Mouse (Mus musculus) midbrain, embryonic 16.5 days (tissue): ENCODE measurements around the gene Zfp568. TPM values are rescaled to one million over a fixed set of nuclear protein-coding genes. Genes with fewer than 3 reads are reported as not detected.
A peak's percentile ranks its signal among the peaks of the same experiment; 100 is the strongest.

Experiments used
- ATAC-seq: fragments of 200-750 bp; cut with Nextera tagmentation; 2 replicates; pipeline ENCODE4 v1.8.0; 2017; ENCODE audit warnings: moderate TSS enrichment
- H3K27ac ChIP-seq: fragments of 300-500 bp; sonication (generic); 2 replicates; pipeline ENCODE4 v1.5.1; 2014; ENCODE audit warnings: mild to moderate bottlenecking, low read length, mixed read lengths
- H3K27me3 ChIP-seq: fragments of 300-500 bp; sonication (generic); 2 replicates; pipeline ENCODE4 v1.6.1; 2014; ENCODE audit warnings: low read depth, low read length, mixed read lengths; ENCODE audit not compliant: control insufficient read depth, insufficient read depth
- H3K36me3 ChIP-seq: fragments of 300-500 bp; sonication (generic); 2 replicates; pipeline ENCODE4 v1.6.1; 2014; ENCODE audit warnings: mild to moderate bottlenecking, low read length, moderate library complexity, mixed read lengths; ENCODE audit not compliant: control insufficient read depth, insufficient read depth
- H3K4me1 ChIP-seq: fragments of 300-500 bp; sonication (generic); 2 replicates; pipeline ENCODE4 v1.6.1; 2014; ENCODE audit warnings: mild to moderate bottlenecking, low read length, mixed read lengths; ENCODE audit not compliant: control insufficient read depth, insufficient read depth
- H3K4me2 ChIP-seq: fragments of 300-500 bp; sonication (generic); 2 replicates; pipeline ENCODE4 v1.6.1; 2014; ENCODE audit warnings: mild to moderate bottlenecking, low read length, mixed read lengths
- H3K4me3 ChIP-seq: fragments of 300-500 bp; sonication (generic); 2 replicates; pipeline ENCODE4 v1.5.1; 2014; ENCODE audit warnings: low read depth, mild to moderate bottlenecking, low read length, moderate library complexity, mixed read lengths
- H3K9ac ChIP-seq: fragments of 300-500 bp; sonication (generic); 2 replicates; pipeline ENCODE4 v1.6.1; 2014; ENCODE audit warnings: low read depth, low read length, mixed read lengths
- H3K9me3 ChIP-seq: fragments of 300-500 bp; sonication (generic); replicated peaks from 2 replicates; pipeline ENCODE4 v1.6.1; 2014; ENCODE audit warnings: mild to moderate bottlenecking, low read length, mixed read lengths; ENCODE audit not compliant: control insufficient read depth, poor library complexity, severe bottlenecking
- WGBS: fragments of 180-500 bp; shearing (Covaris S2); extraction: QIAGEN DNeasy Blood & Tissue Kit; methylation state at CpG from one replicate; pipeline ENCODE4 v1.1.7; 2014; 5-methylcytosine and 5-hydroxymethylcytosine counted together
- polyA plus RNA-seq: library from polyadenylated mRNA; unstranded; fragments of >200 nt; fragmentation: Nextera tagmentation; extraction: Ambion mirVana; gene quantifications from 2 replicates; pipeline ENCODE4 v1.2.1, GENCODE M21; 2015

Zfp568 gene
- 3.4 and 4.3 TPM in 2 replicates for polyA plus RNA-seq

GRCm38 (mm10) chr7:29983690-29984380, at the start of gene Zfp568:
Gene Zfp568 (plus strand): TSS chr7:29983955.
- under 1% methylated on average over 62 of the region's 62 CpGs for WGBS
- H3K4me1 ChIP-seq: peaks cover 17% of the 10 kb centered on the region
- peaks cover 5% of the 10 kb centered on the region for H3K36me3 ChIP-seq
- no peaks in the 10 kb centered on the region for H3K9me3 ChIP-seq
- ATAC-seq: peak; percentile 96
- peak within 1 kb of the TSS; percentile 78 for H3K4me2 ChIP-seq
- no peaks in the 10 kb centered on the region for H3K27me3 ChIP-seq
- H3K9ac ChIP-seq: peak within 1 kb of the TSS; percentile 88
- peak within 1 kb of the TSS; percentile 89 for H3K27ac ChIP-seq
- H3K4me3 ChIP-seq: peak within 1 kb of the TSS; percentile 94

DNA sequence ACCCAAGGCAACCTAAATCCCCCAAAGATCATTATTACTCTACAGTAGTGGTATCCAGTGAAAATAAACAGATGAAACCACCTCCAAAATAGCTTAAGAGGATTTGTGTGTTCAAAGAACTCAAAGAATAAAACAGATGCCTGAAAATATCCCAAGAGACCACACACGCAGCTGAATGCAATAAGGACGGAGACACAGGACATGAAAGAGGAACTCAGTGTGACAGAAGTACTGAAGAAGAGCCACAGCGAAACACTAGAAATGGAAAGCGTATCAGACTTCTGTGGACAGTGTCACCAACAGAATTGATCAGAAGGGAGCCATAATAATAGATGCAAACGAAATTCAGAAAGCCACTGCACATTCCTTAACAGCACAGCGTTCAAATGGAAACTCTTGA, 44.9 kb upstream of the Zfp568 start:
- no peak for ATAC-seq
- 63% methylated on average over 6 of the region's 6 CpGs for WGBS
- no peak overlapping the region for H3K4me2 ChIP-seq
- H3K36me3 ChIP-seq: peaks cover 44% of the 10 kb centered on the region
- no peak overlapping the region for H3K4me3 ChIP-seq
- H3K9me3 ChIP-seq: no peaks in the 10 kb centered on the region
- H3K27ac ChIP-seq: no peak overlapping the region
- H3K27me3 ChIP-seq: no peaks in the 10 kb centered on the region
- no peaks in the 10 kb centered on the region for H3K4me1 ChIP-seq
- no peak overlapping the region for H3K9ac ChIP-seq

- Histone ChIP-seq H3K4me2 (no peak overlapping the region), H3K4me3 (no peak overlapping the region), H3K27me3 (no peaks in the 10 kb centered on the region), H3K27ac (no peak overlapping the region), H3K9ac (no peak overlapping the region), H3K4me1 (no peaks in the 10 kb centered on the region), H3K9me3 (no peaks in the 10 kb centered on the region), H3K36me3 (peaks cover 25% of the 10 kb centered on the region)
- WGBS: 94% methylated on average over 11 of the region's 11 CpGs
- ATAC-seq: no peak
Observed at GRCm38 (mm10) chr7:29941027-29941426, 42.7 kb upstream of the Zfp568 start.

DNA sequence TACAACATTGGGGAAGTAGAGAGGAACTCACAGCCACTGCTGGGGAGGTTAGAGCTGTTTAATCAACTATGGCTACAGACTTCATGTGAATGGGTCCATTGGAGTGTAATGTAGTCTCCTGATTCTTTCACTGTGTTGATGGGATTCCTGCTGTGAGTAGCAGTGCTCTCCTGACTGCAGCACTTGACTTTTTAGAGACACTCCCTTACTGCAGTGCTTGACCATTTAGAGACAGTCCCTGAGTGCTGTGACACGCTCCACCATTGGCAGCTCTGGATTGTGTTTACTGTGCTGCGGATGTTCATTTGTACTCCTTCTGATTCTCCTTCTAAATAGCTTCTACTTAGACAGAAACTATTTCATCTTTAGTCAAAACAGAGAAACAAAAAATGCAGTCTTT, 41.0 kb upstream of the Zfp568 start:
- ATAC-seq: no peak
- no peak overlapping the region for H3K9ac ChIP-seq

DNA sequence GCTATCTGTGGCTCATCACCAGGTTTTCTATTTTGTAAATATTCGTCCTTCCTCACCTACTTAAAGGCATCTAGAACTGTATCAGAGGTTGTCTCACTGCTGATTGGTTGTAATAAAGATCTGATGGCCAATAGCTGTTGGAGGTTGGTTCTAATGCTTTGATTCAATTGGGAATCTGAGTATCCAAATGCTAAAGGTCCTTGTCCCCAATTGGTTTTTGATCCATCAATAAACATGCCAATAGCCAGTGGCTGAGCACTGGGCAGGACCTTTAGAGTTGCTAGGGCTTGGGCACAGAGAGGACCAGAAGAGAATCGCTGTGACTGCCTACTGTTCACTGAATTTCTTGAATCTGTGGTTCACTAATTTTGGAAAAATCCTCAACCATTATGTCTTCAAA, 40.0 kb upstream of the Zfp568 start:
- Histone ChIP-seq H3K27me3 (no peaks in the 10 kb centered on the region), H3K4me3 (no peak overlapping the region), H3K36me3 (peaks cover 14% of the 10 kb centered on the region), H3K9me3 (no peaks in the 10 kb centered on the region), H3K27ac (no peak overlapping the region), H3K9ac (no peak overlapping the region), H3K4me1 (no peaks in the 10 kb centered on the region), H3K4me2 (no peak overlapping the region)
- no peak for ATAC-seq
- WGBS: 69% methylated on average over 2 of the region's 2 CpGs

More for the DNA sequence above, 41.0 kb upstream of the Zfp568 start:
- no peaks in the 10 kb centered on the region for H3K27me3 ChIP-seq
- no peaks in the 10 kb centered on the region for H3K4me1 ChIP-seq
- peaks cover 14% of the 10 kb centered on the region for H3K36me3 ChIP-seq
- H3K27ac ChIP-seq: no peak overlapping the region
- 45% methylated on average over 2 of the region's 2 CpGs for WGBS
- H3K4me3 ChIP-seq: no peak overlapping the region
- no peaks in the 10 kb centered on the region for H3K9me3 ChIP-seq
- no peak overlapping the region for H3K4me2 ChIP-seq

DNA sequence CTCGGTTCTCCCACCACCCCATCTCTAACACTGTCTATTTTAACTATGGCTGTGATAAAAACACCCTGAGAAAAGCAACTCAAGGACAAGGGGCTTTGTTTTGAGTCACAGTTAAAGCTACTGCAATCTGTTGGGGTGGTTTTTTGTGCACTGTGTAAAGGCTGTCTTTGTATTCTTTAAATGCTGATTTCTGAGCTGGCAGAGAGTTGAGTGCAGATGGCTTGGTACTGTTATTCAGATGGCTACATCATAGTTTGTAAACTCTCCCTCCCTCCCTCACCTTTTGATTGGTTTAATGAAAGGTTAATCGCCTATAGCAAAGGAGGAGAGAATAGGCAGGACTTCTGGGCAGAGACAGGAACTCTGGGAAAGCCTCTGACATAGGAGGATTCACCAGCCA, 39.6 kb upstream of the Zfp568 start:
- Histone ChIP-seq H3K4me1 (no peaks in the 10 kb centered on the region), H3K9me3 (no peaks in the 10 kb centered on the region), H3K4me2 (no peak overlapping the region), H3K27ac (no peak overlapping the region), H3K4me3 (no peak overlapping the region), H3K36me3 (peaks cover 16% of the 10 kb centered on the region), H3K27me3 (no peaks in the 10 kb centered on the region), H3K9ac (no peak overlapping the region)
- WGBS: 69% methylated on average over 2 of the region's 2 CpGs
- no peak for ATAC-seq

GRCm38 (mm10) chr7:29953086-29953485, 30.7 kb upstream of the Zfp568 start:
- Histone ChIP-seq H3K9me3 (no peaks in the 10 kb centered on the region), H3K4me2 (peak overlapping the region; percentile 73), H3K4me1 (peaks cover 9% of the 10 kb centered on the region), H3K9ac (peak overlapping the region; percentile 97), H3K36me3 (peaks cover 5% of the 10 kb centered on the region; the same call in 1 of the 2 replicates), H3K4me3 (peak overlapping the region; percentile 90), H3K27ac (peak overlapping the region; percentile 96), H3K27me3 (no peaks in the 10 kb centered on the region)
- WGBS: 36% methylated on average over 10 of the region's 10 CpGs
- ATAC-seq: no peak

DNA sequence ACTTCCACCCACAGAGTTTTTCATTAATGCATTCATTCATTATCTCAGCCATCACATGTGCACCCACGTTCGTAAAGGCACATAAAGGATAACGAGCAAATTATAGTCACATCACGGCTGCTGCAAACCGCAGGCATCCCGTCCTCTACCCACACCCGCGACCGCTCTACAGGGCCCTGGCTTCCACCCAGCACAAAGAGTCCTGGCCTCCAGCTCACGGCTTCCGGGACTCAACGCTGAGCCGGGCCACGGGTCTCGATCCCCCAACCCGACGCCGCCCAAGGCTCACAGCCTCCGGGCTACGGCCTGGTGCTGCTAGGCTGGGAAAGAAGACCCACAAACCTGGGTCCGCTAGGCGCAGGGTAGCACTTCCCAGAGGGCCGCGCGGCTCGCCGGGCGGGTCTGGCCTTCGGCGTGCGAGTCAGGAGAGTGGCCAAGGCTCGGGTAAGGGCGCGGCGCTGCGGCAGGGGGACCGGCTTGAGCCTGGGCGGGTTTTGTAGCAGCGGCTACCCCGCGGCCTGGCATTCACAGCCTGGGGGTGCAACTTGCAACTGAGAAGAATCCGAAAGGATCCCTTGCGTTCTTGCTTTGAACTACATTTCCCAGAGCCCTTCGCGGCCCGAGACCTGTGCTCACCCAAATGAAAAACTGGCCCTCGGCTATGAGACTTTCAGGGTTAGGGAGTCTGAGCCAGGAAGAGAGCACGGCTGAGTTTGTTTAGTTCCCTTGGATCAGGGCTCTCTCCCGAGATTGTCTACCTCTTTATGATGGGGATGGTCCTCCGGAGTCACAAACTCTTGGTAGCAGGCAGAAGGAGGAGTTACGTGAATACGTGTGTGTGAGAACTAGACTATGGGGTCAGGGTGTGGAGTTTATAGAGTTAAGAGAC, 30.0 kb upstream of the Zfp568 start, which contains the start of gene Zfp74:
TSS of gene Zfp74 (minus strand) at position 577 of the 889 bp plus-strand sequence.
- WGBS: under 1% methylated on average over 50 of the region's 52 CpGs

More for the DNA sequence above, 30.0 kb upstream of the Zfp568 start, which contains the start of gene Zfp74:
- Histone ChIP-seq H3K9ac (peak within 1 kb of the TSS; percentile 97), H3K4me1 (peaks cover 9% of the 10 kb centered on the region), H3K9me3 (no peaks in the 10 kb centered on the region), H3K27ac (peak within 1 kb of the TSS; percentile 96), H3K27me3 (no peaks in the 10 kb centered on the region), H3K4me2 (peak within 1 kb of the TSS; percentile 73), H3K4me3 (peak within 1 kb of the TSS; percentile 90), H3K36me3 (peaks cover 5% of the 10 kb centered on the region; the same call in 1 of the 2 replicates)
- peak; percentile 93 for ATAC-seq
